Mouse (Mus musculus): ENCODE measurements around the gene Ndufb7.
"Not testable (repeated sequence)": the region's sequence is repeated elsewhere in the genome, so short reads cannot be mapped to it uniquely, and the experiment has no call there.

The Ndufb7 gene

GRCm38 (mm10) chr8:83566469-83567395, at the start of gene Ndufb7:
TSS of gene Ndufb7 (plus strand) at chr8:83566671.
- DNase-seq = peak; percentile 97

DNA sequence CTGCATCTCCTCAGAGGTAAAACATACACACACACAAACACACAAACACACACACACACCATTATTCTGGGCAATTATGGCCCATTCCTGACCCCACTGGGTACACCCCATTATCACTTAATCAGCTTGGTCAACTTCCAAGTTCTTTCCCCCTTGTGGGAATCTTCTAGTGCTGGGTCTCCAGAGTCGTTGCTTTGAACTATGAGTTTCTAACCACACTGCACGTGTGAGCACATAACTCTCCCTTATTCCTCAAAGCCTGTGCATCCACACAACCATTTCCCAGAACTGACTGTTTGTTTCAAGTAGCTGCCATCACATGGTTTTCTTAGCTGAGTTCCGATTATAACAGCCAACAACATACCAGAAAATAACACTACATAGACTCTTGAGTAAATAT, 46.0 kb upstream of the Ndufb7 start:
- no peak for DNase-seq

DNA sequence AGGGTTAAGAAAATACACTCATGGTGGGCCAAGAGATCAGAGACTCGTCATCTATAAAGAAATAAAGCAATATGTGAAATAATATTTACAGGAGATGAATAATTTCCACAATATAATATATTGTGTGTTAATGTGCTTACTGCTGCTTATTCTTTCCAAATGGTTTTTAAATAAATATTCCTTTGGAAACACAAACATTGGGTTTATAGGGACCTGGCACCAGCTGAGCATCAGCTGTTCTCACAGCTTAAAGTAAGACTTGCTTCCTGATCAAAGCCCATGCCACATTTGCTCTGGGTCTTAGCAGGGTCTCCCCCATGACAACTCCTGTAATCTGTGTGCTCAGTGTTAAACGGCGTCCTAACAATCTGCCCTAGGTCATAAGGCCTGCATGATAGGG, 45.6 kb upstream of the Ndufb7 start:
- DNase-seq = not testable (repeated sequence)

DNA sequence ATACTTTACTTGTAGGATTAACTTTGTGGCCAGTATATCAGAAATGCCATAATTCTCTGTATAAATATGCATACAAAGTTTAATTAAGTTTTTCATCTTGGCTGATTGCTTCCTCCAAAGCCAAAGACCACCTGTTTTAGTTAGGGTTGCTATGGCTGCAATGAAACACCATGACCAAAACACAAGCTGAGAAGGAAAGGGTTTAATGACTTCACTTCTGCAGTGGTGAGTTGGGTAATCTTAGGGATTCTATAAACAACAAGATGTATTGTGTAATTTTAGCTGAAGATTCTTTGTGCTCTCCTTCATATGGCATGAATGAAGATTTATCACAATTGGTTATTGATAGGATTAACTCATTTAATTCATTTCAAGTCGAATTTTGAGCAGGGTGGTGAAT, 45.2 kb upstream of the Ndufb7 start:
- DNase-seq = no peak

GRCm38 (mm10) chr8:83534802-83535201, 31.7 kb upstream of the Ndufb7 start:
- no peak for DNase-seq

GRCm38 (mm10) chr8:83535736-83536135, 30.7 kb upstream of the Ndufb7 start, which contains the start of gene Olfr370:
TSS of gene Olfr370 (plus strand) at chr8:83535780.
- no peak for DNase-seq

DNA sequence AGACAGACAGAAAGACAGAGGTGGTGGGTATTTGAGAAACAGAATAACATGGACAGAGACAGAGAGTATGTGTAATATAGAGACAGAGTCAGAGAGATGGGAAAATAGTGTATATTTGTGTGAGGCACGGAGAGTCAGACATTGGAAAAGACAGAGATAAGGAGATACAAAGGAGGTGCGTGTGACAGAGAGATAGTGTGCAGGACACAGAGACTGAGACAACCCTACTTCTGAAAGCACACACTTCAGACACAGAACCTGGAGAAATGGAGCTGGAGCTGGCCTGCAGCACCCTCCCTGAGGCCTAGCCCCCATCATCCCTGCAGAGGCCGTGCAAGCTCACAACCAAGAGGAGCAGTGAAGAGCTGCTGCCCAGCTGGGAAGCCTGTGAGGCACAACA, 3.8 kb upstream of the Ndufb7 start:
- no peak for DNase-seq

- no peak for DNase-seq
These were observed 3.2 kb upstream of the Ndufb7 start for GRCm38 (mm10) chr8:83563246-83563645.

DNA sequence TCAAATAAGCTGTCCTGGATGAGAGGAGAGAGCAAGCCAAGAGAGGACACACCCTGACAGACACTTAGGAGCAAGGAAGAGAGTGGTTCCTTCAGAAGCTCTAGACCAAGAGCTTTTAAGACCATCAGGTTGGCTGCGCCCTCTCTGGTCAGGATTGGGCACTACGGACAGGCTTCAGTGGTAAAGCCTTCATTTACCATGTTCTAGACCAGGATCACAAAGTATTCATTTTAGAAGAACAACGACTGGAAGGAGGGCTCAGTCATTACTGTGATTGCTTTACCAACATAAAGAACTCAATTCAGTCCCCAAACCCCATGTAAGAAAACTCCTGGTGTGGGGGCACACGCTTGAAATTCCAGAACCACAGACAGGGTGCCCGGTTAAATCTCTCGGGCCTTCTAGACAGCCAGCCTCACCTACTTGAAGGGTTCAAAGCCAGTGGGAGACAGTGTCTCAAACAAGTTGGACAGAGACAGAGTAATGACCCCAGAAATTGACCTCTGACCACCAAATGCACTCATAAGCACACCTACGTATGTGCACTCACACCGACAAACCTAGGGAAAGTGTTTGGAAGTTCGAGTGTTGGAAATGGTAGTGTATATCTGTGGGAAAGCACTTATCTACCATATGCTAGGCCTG, 618 bp upstream of the Ndufb7 start:
- peak; percentile 40 for DNase-seq

DNA sequence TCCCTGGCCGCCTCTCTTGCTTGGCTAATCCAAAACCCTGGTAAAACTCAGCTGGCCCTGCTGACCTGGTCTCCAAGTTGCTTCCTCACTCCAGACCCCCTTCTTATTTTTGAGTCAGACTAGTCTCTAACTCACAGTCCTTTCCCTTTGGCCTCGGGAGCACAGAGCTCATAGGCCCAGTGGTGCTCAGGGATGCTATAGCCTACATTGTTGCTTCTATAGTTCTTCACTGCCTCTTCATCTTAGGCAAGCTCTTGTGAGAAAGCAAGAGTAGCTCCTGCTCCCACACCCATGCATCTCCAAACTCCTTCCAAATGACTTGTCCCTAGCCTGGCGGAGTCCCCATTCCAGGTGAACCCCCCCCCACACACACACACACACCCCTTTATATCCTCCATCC, 1.2 kb downstream of the Ndufb7 start:
- DNase-seq = peak; percentile 11

DNA sequence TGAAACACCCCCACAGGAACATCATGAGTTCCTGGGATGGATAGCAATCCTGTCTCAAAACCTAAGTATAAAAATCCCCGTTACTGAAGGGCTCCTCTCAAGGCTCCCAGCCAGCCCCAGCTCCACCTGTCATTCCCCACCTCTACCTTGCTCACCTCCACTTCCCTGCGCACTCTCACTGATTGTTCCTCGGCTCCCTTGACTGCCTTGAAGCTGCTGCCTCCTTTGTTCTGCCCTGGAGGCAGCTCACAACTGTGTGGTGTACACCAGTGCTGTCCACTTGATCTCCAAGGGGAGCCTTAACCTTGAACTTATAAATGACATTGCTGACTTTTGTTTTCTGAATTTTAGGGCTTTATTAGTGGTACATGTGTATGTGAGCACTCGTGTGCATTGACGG, 1.7 kb downstream of the Ndufb7 start:
- peak; percentile 7 for DNase-seq

DNA sequence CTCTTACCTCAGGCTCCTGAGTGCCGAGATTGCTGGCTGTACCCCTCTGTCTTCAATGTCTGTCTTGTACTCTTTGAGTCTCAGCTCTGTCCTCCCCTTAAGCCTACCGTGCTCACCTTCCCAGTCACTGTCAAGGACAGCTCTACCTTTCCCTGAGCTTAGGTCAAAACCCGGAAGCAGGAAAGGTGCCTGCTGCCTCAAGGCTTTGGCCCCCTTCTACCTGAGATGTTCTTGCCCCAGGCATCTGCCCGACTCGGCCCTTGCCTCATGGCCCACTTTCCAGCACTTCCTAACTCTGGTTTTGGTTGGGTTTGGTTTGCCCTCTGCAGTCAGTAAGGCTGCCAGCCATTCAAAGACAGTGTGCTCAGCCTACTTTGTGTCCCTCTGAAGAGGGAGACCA, 2.3 kb downstream of the Ndufb7 start:
- peak; percentile 7 for DNase-seq

- peak; percentile 1 for DNase-seq
These were observed 2.7 kb downstream of the Ndufb7 start for GRCm38 (mm10) chr8:83569165-83569564.

GRCm38 (mm10) chr8:83570272-83571000, 4.0 kb downstream of the Ndufb7 start:
- peak; percentile 3 for DNase-seq

GRCm38 (mm10) chr8:83571001-83571340, 4.5 kb downstream of the Ndufb7 start:
- DNase-seq = not testable (repeated sequence)

DNA sequence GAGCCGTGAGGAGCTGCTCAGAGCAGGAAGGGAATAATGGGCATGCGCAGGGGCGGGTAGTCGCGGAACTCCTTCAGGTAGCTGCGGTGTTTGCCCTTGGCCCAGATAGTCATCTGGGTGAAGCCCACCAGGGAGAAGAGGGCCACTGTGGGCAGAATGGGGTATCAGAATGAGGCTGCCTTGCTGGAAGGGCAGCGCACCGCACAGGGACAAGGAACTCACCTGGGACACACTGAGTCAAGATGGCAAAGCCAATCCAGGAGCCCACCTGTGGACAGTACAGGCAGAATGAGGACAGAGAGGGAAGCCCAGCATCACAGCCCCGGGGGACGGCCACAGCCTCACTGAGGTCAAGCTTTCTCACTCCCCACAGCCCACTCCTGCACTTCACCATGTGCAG, 5.3 kb downstream of the Ndufb7 start:
- DNase-seq = peak; percentile 3

- DNase-seq = peak; percentile 3
These were observed 5.9 kb downstream of the Ndufb7 start for GRCm38 (mm10) chr8:83572246-83572812.

- DNase-seq = peak; percentile 24
These were observed 6.8 kb downstream of the Ndufb7 start for GRCm38 (mm10) chr8:83573140-83573875.

GRCm38 (mm10) chr8:83574631-83575315, 8.3 kb downstream of the Ndufb7 start:
- peak; percentile 40 for DNase-seq

- peak; percentile 20 for DNase-seq
These were observed 9.4 kb downstream of the Ndufb7 start for GRCm38 (mm10) chr8:83575561-83576515.

- DNase-seq = peak; percentile 17
These were observed 10.0 kb downstream of the Ndufb7 start for GRCm38 (mm10) chr8:83576516-83576895.

All from kidney, adult 9 months (tissue).